Mouse (Mus musculus) heart, embryonic 13.5 days (tissue): ENCODE results near the gene Reln. TPM values are rescaled to one million over a fixed set of nuclear protein-coding genes. Genes with fewer than 3 reads are reported as not detected.

Experiments
- ATAC-seq: fragments of 200-750 bp; cut with Nextera tagmentation; 2 replicates; pipeline ENCODE4 v1.8.0; 2017; ENCODE audit warnings: moderate TSS enrichment; ENCODE audit not compliant: insufficient number of reproducible peaks, low FRiP score, low TSS enrichment; ENCODE audit errors: extremely low read depth
- H3K27ac ChIP-seq: fragments of 300-500 bp; sonication (generic); replicated peaks from 2 replicates; pipeline ENCODE4 v1.5.1; 2015; ENCODE audit warnings: moderate library complexity, mild to moderate bottlenecking, inconsistent platforms
- H3K27me3 ChIP-seq: fragments of 300-500 bp; sonication (generic); replicated peaks from 2 replicates; pipeline ENCODE4 v1.6.1; 2015; ENCODE audit warnings: mild to moderate bottlenecking, inconsistent platforms
- H3K36me3 ChIP-seq: fragments of 300-500 bp; sonication (generic); 2 replicates; pipeline ENCODE4 v1.6.1; 2015; ENCODE audit warnings: mild to moderate bottlenecking, inconsistent platforms
- H3K4me1 ChIP-seq: fragments of 300-500 bp; sonication (generic); 2 replicates; pipeline ENCODE4 v1.6.1; 2015; ENCODE audit warnings: inconsistent platforms
- H3K4me2 ChIP-seq: fragments of 300-500 bp; sonication (generic); 2 replicates; pipeline ENCODE4 v1.6.1; 2015; ENCODE audit warnings: inconsistent platforms, mild to moderate bottlenecking, moderate library complexity
- H3K4me3 ChIP-seq: fragments of 300-500 bp; sonication (generic); 2 replicates; pipeline ENCODE4 v1.5.1; 2015; ENCODE audit warnings: moderate library complexity, mild to moderate bottlenecking, inconsistent platforms
- H3K9ac ChIP-seq: fragments of 300-500 bp; sonication (generic); 2 replicates; pipeline ENCODE4 v1.6.1; 2015; ENCODE audit warnings: inconsistent platforms, mild to moderate bottlenecking, moderate library complexity
- H3K9me3 ChIP-seq: fragments of 300-500 bp; sonication (generic); 2 replicates; pipeline ENCODE4 v1.6.1; 2016; ENCODE audit warnings: inconsistent platforms
- WGBS: fragments of 180-500 bp; shearing (Covaris S2); methylation state at CpG from one replicate; pipeline ENCODE4 v1.1.7; 2015; ENCODE audit warnings: mixed read lengths; 5-methylcytosine and 5-hydroxymethylcytosine counted together
- polyA plus RNA-seq: library from polyadenylated mRNA; unstranded; fragments of >200 nt; fragmentation: Nextera tagmentation; extraction: Ambion mirVana; gene quantifications from 2 replicates; pipeline ENCODE4 v1.2.1, GENCODE M21; 2015

Gene Reln
- polyA plus RNA-seq, 1 experiment from 2014 or later = 2.5 TPM

DNA sequence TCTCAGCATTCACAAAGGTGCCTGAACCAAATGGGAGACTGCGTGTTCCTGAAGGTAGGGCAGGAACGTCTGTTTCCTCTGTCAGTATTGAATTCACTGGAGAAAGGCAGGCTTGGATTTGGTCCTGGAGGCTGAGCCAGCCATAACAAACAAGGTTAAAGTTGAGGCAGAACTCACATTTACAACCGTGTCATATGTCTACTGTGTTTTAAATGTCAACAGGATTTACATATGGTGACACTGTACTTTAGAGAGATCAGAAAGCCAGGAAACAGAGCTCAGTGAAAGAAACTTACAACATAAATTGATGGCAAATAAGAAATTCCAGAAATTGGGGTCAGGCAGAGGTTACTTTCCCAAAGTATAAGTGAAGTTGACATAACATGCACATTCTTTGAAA lies 9.1 kb downstream of the Reln start:
- Histone ChIP-seq H3K4me3 (no peak overlapping the region), H3K27me3 (peaks cover 16% of the 10 kb centered on the region), H3K9me3 (peaks cover 8% of the 10 kb centered on the region; the same call in 1 of the 2 replicates), H3K9ac (no peak overlapping the region), H3K27ac (no peak overlapping the region), H3K36me3 (no peaks in the 10 kb centered on the region), H3K4me2 (no peak overlapping the region), H3K4me1 (peaks cover 6% of the 10 kb centered on the region)
- no peak for ATAC-seq
- WGBS = 62% methylated on average over 3 of the region's 3 CpGs

DNA sequence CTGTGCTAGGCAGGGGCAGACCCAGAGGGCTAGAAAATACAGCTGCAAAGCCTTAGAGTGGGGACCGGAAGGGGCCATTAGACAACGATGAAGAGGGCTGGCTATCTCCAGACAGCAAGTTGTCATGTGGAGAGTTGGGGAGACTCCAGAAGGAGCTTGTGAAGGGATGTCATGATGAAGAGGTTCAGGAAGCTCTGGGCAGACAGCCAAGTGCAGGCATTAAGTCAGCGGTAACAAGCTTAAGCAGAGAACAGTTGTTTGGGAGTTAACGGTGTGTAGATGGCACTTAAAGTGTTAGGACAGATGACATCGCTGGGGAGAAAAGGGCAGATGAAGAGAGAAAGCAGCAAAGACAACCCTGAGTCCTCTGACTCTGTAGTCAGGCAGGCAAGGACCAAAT lies 13.7 kb downstream of the Reln start:
- Histone ChIP-seq H3K27me3 (no peaks in the 10 kb centered on the region), H3K27ac (no peak overlapping the region), H3K36me3 (no peaks in the 10 kb centered on the region), H3K9me3 (peaks cover 8% of the 10 kb centered on the region; the same call in 1 of the 2 replicates), H3K4me3 (no peak overlapping the region), H3K4me2 (no peak overlapping the region), H3K9ac (no peak overlapping the region), H3K4me1 (peaks cover 6% of the 10 kb centered on the region)
- 19% methylated on average over 5 of the region's 5 CpGs for WGBS
- no peak; the same call in 1 of the 2 replicates for ATAC-seq

DNA sequence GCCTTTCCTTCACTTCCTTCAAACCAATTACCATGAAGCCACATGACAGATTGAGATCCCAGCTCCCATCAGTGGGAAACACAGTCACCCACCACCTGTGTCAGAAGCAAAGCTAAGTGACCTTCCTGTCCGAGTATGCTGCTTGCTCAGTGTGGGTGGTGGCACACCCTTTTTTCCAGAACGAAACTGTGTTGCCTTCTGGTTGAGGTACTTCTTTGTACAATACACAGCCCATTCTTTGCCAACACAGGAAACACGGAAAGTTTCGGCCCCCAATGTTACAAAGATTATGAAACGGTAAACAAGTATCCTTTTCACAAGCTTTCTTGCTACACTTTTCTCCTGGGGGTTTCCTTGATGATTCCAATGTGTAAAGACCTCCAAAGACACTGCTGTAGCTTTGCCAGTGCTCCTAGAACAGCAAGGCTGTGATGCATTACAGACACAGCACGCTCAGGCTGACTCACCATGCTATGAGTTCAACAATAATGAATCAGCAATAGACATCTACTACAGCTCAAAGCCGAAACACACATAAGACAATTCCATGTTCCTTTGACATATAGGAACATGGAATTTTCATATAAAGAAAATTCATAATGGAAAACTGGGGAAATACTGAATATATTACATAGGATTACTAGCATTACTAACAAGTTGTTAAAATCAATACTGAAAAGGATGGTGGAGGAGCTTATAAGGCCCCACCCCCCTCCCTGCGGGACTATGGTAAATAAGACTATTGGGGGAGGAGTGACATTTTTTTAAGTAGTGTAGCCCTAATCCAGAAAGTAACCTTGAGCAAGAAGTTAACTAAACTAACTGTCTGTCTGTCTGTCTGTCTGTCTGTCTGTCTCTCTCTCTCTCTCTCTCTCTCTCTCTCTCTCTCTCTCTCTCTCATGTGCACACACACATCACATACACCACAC lies 15.8 kb downstream of the Reln start:
- Histone ChIP-seq H3K4me1 (peaks cover 6% of the 10 kb centered on the region), H3K9me3 (peaks cover 6% of the 10 kb centered on the region; the same call in 1 of the 2 replicates), H3K27me3 (no peaks in the 10 kb centered on the region), H3K9ac (no peak overlapping the region), H3K4me3 (no peak overlapping the region), H3K36me3 (no peaks in the 10 kb centered on the region), H3K4me2 (no peak overlapping the region), H3K27ac (no peak overlapping the region)
- no peak for ATAC-seq
- WGBS = 78% methylated on average over 8 of the region's 8 CpGs

DNA sequence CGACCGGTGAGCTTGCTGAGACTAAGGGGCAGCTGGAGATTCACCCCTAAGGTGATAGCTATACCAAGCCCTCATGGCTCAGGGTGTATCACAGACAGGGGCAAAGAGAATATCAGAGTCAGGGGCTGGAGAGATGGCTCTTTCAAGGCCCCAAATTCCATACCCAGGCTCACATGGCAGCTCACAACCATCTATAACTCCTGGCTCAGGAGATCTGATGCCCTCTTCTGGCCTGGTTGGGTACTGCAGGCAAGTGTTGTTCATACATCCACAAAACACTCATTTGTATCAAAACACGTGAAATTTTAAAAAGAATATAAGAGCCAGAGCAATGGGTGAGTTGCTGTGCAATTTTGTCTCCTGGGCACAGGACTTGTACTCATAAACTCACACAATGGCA lies 17.3 kb downstream of the Reln start:
- no peak overlapping the region for H3K9ac ChIP-seq
- no peak overlapping the region for H3K4me2 ChIP-seq
- no peak overlapping the region for H3K27ac ChIP-seq
- ATAC-seq = no peak
- H3K9me3 ChIP-seq = no peaks in the 10 kb centered on the region
- no peaks in the 10 kb centered on the region for H3K27me3 ChIP-seq
- H3K36me3 ChIP-seq = no peaks in the 10 kb centered on the region
- WGBS = 78% methylated on average over 3 of the region's 3 CpGs
- H3K4me3 ChIP-seq = no peak overlapping the region
- peaks cover 6% of the 10 kb centered on the region for H3K4me1 ChIP-seq

DNA sequence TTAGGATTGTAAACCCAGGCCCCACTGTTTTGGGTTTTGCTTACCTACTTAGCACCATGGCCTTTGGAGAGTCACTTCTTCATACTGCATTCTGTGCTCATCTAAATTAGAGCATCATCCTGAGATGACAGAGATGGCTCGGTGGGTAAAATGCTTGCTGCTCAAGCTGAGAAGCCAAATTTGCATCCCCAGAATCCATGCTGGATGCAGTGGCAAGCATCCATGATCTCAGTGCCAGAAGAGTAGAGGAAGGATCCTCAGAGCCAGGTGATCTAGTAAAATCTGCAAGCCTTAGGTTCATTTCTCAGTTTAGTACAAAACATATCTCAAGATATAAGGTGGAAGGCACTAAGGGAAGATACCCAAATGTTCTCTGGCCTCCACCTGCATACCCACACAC lies 20.7 kb downstream of the Reln start:
- H3K9ac ChIP-seq = no peak overlapping the region
- no peak overlapping the region for H3K4me2 ChIP-seq
- ATAC-seq = no peak
- no peaks in the 10 kb centered on the region for H3K9me3 ChIP-seq
- H3K36me3 ChIP-seq = no peaks in the 10 kb centered on the region
- H3K4me1 ChIP-seq = no peaks in the 10 kb centered on the region
- H3K27ac ChIP-seq = no peak overlapping the region
- whole genome bisulfite sequencing = 70% methylated on average over 1 of the region's 1 CpGs
- no peak overlapping the region for H3K4me3 ChIP-seq
- no peaks in the 10 kb centered on the region for H3K27me3 ChIP-seq

DNA sequence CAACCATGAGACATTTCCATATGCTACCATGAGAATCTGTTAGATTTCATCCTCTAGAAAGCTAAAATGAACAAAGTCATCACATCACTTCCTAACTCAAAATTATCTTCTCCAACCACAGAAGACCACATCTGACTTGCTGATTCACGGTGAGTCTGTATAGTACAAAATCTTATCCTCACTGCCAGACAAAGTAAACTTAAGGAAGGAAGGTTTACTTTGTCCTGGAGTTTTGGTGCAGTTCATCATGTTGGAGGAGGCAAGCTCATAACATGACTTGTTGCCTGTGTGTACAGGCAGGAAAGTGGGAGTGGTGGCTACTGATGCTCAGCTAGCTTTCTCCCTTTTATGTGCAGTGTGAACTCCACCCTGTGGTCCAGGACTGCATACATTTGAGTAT lies 26.7 kb downstream of the Reln start:
- Histone ChIP-seq H3K4me3 (no peak overlapping the region), H3K4me1 (no peaks in the 10 kb centered on the region), H3K9me3 (no peaks in the 10 kb centered on the region), H3K27ac (no peak overlapping the region), H3K4me2 (no peak overlapping the region), H3K9ac (no peak overlapping the region), H3K36me3 (no peaks in the 10 kb centered on the region), H3K27me3 (no peaks in the 10 kb centered on the region)
- WGBS = 81% methylated on average over 1 of the region's 1 CpGs
- ATAC-seq = no peak

DNA sequence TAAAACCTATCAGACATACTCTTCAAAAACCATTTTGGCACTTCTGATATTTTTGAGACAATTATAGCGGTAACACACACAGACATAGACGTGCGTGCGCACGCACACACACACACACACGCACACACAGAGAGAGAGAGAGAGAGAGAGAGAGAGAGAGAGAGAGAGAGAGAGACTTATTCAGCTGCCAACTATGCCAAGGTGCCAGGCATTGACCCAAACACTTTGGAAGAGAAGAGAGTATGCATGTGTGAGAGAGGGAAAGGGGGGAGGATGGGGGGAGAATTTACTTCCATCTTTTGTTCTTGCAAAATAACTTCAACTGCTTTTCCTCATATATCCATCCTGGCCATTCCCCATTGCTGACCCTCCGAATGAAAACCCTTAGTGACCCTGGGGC lies 28.0 kb downstream of the Reln start:
- WGBS = 93% methylated on average over 7 of the region's 7 CpGs
- Histone ChIP-seq H3K4me2 (no peak overlapping the region), H3K9me3 (no peaks in the 10 kb centered on the region), H3K4me3 (no peak overlapping the region), H3K9ac (no peak overlapping the region), H3K4me1 (no peaks in the 10 kb centered on the region), H3K27ac (no peak overlapping the region), H3K36me3 (no peaks in the 10 kb centered on the region), H3K27me3 (no peaks in the 10 kb centered on the region)
- no peak for ATAC-seq

DNA sequence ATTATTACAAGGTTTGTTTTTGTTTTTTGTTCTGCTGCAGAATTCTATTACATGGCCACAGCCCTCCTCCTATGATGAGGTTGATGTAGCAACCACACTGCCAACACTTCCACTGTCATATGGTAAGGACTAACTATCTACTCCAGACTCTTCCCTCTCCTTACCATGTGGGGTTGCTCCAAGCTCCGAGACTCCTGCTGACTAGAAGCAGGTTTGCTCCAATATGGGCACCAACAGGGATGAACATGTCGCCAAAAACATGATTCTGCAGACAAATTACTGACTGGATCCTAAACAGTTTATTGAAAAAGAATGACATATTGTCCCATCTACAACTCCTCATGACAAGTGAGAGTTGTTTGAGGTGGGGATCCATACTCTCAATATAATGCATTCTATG lies 28.5 kb downstream of the Reln start:
- H3K9ac ChIP-seq = no peak overlapping the region
- no peaks in the 10 kb centered on the region for H3K4me1 ChIP-seq
- H3K4me2 ChIP-seq = no peak overlapping the region
- H3K36me3 ChIP-seq = no peaks in the 10 kb centered on the region
- H3K27ac ChIP-seq = no peak overlapping the region
- no peaks in the 10 kb centered on the region for H3K27me3 ChIP-seq
- 75% methylated on average over 2 of the region's 2 CpGs for WGBS
- no peaks in the 10 kb centered on the region for H3K9me3 ChIP-seq
- no peak for ATAC-seq
- H3K4me3 ChIP-seq = no peak overlapping the region

DNA sequence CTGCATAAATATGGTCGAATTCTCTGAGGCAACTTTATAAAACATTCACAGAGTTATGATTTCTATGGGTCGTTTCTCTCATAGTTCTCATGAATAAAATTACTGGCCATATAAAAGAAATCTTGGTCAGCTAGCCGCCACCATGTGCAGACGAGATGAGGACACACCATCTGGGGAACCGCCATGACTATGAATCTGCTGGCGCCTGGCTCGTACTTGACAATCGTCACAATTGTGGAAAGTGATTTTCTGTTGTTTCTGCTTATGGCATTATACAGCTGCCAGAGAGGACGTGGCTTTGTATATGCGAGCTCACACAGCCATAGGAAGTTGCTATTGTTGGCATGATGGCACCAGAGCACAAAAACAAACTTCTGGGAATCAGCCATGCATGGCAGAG lies 31.5 kb downstream of the Reln start:
- 80% methylated on average over 10 of the region's 10 CpGs for WGBS
- Histone ChIP-seq H3K9ac (no peak overlapping the region), H3K4me1 (no peaks in the 10 kb centered on the region), H3K4me3 (no peak overlapping the region), H3K27ac (no peak overlapping the region), H3K9me3 (no peaks in the 10 kb centered on the region), H3K27me3 (no peaks in the 10 kb centered on the region), H3K36me3 (no peaks in the 10 kb centered on the region), H3K4me2 (no peak overlapping the region)
- ATAC-seq = no peak

DNA sequence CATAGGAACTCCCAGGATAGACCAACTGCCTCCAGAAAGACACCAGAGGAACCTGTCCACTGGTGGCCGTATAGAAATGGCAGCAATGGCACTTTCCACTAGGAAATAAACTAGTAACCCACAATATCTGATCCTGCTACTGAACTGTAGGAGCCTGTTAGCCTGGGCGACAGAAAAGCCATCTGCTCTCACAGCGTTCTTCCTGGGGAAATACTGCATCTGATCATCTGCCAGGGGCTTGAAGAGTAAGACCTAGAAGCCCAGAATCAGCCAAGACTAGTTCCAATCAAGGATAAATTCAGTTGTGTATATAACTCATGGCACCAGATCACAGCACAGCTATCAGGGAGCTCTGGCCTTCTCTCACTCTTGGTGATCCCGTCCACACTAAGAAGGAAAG lies 33.5 kb downstream of the Reln start:
- WGBS = 79% methylated on average over 4 of the region's 4 CpGs
- ATAC-seq = no peak
- no peaks in the 10 kb centered on the region for H3K4me1 ChIP-seq

DNA sequence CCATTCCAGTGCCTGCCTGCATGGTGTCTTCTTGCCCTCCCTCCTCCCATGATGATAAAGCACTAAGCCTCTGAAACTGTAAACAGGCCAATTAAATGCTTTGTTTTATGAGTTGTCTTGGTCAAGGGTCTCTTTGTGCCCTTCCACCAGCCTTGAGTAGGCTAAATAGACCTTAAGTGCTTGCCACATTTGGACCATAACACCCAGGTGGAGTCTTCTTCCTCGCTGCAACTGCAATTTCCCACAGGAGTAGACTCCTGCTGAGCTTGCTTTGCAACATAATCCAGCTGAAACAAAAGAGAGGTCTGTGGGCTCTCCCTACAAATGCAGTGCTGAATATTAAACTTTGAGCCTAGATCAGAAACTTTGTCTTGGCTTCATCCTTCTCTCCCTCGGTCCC lies 35.5 kb downstream of the Reln start:
- 54% methylated on average over 2 of the region's 2 CpGs for WGBS
- Histone ChIP-seq H3K27ac (no peak overlapping the region), H3K27me3 (no peaks in the 10 kb centered on the region), H3K4me1 (no peaks in the 10 kb centered on the region), H3K9ac (no peak overlapping the region), H3K36me3 (no peaks in the 10 kb centered on the region), H3K4me3 (no peak overlapping the region), H3K9me3 (no peaks in the 10 kb centered on the region), H3K4me2 (no peak overlapping the region)
- no peak for ATAC-seq

More for the DNA sequence above, 33.5 kb downstream of the Reln start:
- H3K9me3 ChIP-seq = no peaks in the 10 kb centered on the region
- no peak overlapping the region for H3K27ac ChIP-seq
- H3K36me3 ChIP-seq = no peaks in the 10 kb centered on the region
- no peak overlapping the region for H3K4me3 ChIP-seq
- H3K27me3 ChIP-seq = no peaks in the 10 kb centered on the region
- no peak overlapping the region for H3K9ac ChIP-seq
- H3K4me2 ChIP-seq = no peak overlapping the region

DNA sequence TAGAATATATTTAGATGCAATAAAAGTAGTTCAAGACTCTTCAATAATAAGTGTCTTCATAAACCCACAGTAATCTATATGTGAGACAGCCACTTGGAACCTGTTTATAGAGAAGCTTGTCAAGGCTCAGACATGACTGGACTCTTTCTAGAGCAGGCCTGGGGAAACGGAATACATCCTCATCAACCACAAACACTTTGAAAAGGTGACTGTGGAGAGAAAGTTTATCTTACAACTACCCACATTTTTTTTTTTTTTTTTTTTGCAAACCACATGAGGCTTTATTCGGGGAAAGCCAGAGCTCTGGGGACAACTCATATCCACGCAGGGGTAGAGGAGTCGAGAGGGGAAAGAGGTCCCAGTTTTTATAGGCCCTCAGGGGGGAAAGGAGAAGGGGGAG lies 36.6 kb downstream of the Reln start:
- 74% methylated on average over 4 of the region's 4 CpGs for WGBS
- Histone ChIP-seq H3K9me3 (no peaks in the 10 kb centered on the region), H3K4me3 (no peak overlapping the region), H3K36me3 (no peaks in the 10 kb centered on the region), H3K4me1 (no peaks in the 10 kb centered on the region), H3K27me3 (no peaks in the 10 kb centered on the region), H3K4me2 (no peak overlapping the region), H3K27ac (no peak overlapping the region), H3K9ac (no peak overlapping the region)
- no peak for ATAC-seq
